Mouse (Mus musculus) C2C12 (cell line): ENCODE measurements at regions not wholly inside any gene's neighbourhood (a gene's known extent, or its start where the extent isn't known, plus 50 kb on each side); places are given as distances from the start of the nearest gene placed in this dataset.

Experiments
- H3K27me3 ChIP-seq: one replicate; pipeline ENCODE4 v1.6.1; 2011; ENCODE audit not compliant: control insufficient read depth, insufficient read depth, insufficient read length
- H3K36me3 ChIP-seq: one replicate; pipeline ENCODE4 v1.6.1; 2011; ENCODE audit not compliant: control insufficient read depth, insufficient read depth
- H3K4me3 ChIP-seq: one replicate; pipeline ENCODE4 v1.5.1; 2011; ENCODE audit warnings: mild to moderate bottlenecking, control low read depth; ENCODE audit not compliant: poor library complexity, insufficient read depth, severe bottlenecking
- H3K79me2 ChIP-seq: one replicate; pipeline ENCODE4 v1.6.1; 2011; ENCODE audit not compliant: control insufficient read depth, insufficient read depth
- H3K79me3 ChIP-seq: one replicate; pipeline ENCODE4 v1.6.1; 2011; ENCODE audit warnings: low read depth, control low read depth
- H3ac ChIP-seq: one replicate; pipeline ENCODE3; 2011; ENCODE audit warnings: low read depth; ENCODE audit not compliant: control insufficient read depth, insufficient read length
- CEBPB ChIP-seq: IDR thresholded peaks from one replicate; pipeline ENCODE4 v1.6.1; 2011; ENCODE audit warnings: low read depth, mild to moderate bottlenecking, control low read depth, moderate library complexity
- CTCF ChIP-seq: IDR thresholded peaks from one replicate; pipeline ENCODE4 v1.5.1; 2011; ENCODE audit not compliant: control insufficient read depth, insufficient read depth, insufficient read length
- FOSL1 ChIP-seq: IDR thresholded peaks from one replicate; pipeline ENCODE4 v1.8.0; 2011; ENCODE audit warnings: mild to moderate bottlenecking, low read length; ENCODE audit not compliant: poor library complexity, insufficient read depth, severe bottlenecking
- MAX ChIP-seq: IDR thresholded peaks from one replicate; pipeline ENCODE4 v1.6.1; 2011; ENCODE audit warnings: mild to moderate bottlenecking, control low read depth
- MYOD1 ChIP-seq: IDR thresholded peaks from one replicate; pipeline ENCODE4 v1.6.1; 2011; ENCODE audit warnings: low read depth; ENCODE audit not compliant: control insufficient read depth, insufficient read length
- MYOG ChIP-seq: IDR thresholded peaks from one replicate; pipeline ENCODE4 v1.6.1; 2011; ENCODE audit not compliant: control insufficient read depth, insufficient read length; ENCODE audit errors: extremely low read depth
- USF1 ChIP-seq: IDR thresholded peaks from one replicate; pipeline ENCODE4 v1.6.1; 2011; ENCODE audit warnings: low read depth, mild to moderate bottlenecking, control low read depth, moderate library complexity

DNA sequence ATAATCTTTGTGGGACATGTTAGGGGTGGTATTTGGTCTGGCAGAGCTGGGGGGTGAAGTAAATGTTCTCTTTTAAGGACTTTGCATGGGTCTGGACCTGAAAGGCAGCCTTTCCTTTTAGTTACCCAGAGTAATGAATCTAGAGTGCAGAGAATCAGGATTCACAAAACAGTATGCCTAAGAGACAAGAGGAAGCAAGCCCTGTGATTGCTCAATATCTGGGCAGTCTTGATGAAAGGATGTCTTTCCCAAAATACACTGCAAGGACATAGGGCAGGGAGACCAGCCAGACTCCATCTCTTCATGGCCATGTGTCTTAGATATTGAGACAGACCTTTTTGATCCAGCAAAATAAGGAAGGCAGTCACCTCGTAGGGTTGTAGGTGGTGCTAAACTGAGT lies 84.3 kb downstream of the Ttc32 start:
- no peak for TF ChIP-seq FOSL1
- TF ChIP-seq CEBPB = peak; percentile 98
- no peak for TF ChIP-seq MAX
- TF ChIP-seq MYOD1 = no peak
- no peak for TF ChIP-seq CTCF
- TF ChIP-seq USF1 = no peak
- TF ChIP-seq MYOG = no peak
- Histone ChIP-seq H3K4me3 (no peak overlapping the region), H3ac (no peak overlapping the region), H3K79me3 (no peaks in the 10 kb centered on the region), H3K79me2 (no peaks in the 10 kb centered on the region), H3K36me3 (no peaks in the 10 kb centered on the region), H3K27me3 (no peaks in the 10 kb centered on the region)

DNA sequence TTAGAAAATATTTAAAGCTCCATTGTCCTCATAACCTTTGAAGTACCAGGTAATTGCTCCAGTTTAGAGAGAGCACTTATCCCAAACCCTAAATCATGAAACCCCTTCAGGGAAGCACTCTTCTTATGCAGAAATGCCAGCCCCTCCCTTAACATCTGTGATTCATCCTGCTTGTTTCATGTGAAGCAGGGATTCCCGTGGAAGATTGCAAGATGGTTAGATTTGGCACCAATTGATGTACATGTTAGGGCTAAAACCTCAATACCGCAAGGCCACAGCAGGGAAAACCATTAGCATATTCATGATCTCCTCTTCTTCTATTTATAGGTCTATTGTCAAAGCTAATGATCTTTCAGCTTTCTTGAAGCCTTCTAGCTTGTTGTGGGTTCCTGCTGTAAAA lies 88.8 kb downstream of the Ttc32 start:
- Histone ChIP-seq H3K4me3 (no peak overlapping the region), H3K79me3 (no peaks in the 10 kb centered on the region), H3K36me3 (no peaks in the 10 kb centered on the region), H3K27me3 (no peaks in the 10 kb centered on the region), H3K79me2 (no peaks in the 10 kb centered on the region), H3ac (no peak overlapping the region)
- TF ChIP-seq USF1 (no peak), FOSL1 (no peak), CTCF (no peak), MYOG (no peak), CEBPB (no peak), MAX (no peak), MYOD1 (no peak)

DNA sequence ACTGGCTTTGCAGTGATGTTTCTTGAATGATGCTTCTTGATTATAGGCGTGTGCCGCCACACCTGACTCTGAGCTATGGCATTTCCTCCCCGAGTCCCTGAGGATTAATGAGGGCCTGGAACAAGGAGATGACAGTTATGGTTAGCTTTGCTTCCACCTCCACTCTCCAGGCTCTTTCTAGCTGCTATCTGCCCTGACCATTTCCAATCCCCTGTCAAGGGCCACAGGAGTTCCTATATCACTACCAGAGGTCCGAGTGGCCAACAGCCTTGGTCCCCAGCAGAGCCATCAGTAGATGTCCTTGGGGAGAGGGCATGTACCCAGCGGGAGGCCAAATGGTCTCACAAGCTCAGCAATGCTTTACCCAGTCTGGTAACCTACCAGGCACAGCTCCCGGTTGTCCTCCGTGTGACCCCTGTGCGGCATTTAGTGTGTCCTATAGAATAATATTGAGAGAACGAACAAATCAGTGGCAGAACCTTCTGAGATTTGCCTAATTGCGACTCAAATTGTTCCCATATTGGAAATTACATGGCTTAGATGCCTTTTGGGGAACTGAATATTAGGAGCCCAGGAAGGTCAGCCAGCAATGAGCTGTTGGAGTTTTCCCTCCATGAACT lies 98.2 kb downstream of the Ttc32 start:
- Histone ChIP-seq H3K27me3 (no peaks in the 10 kb centered on the region), H3ac (no peak overlapping the region), H3K36me3 (no peaks in the 10 kb centered on the region), H3K79me2 (no peaks in the 10 kb centered on the region), H3K79me3 (no peaks in the 10 kb centered on the region), H3K4me3 (no peak overlapping the region)
- TF ChIP-seq MYOD1 = no peak

- Histone ChIP-seq H3K27me3 (no peaks in the 10 kb centered on the region), H3K79me3 (no peaks in the 10 kb centered on the region), H3K36me3 (no peaks in the 10 kb centered on the region), H3ac (no peak overlapping the region), H3K79me2 (no peaks in the 10 kb centered on the region), H3K4me3 (no peak overlapping the region)
- TF ChIP-seq CEBPB (peak; percentile 16), CTCF (no peak)
These were observed 98.9 kb downstream of the Ttc32 start for GRCm38 (mm10) chr12:9128581-9129275.

GRCm38 (mm10) chr12:9132621-9133020 lies 102.8 kb downstream of the Ttc32 start:
- Histone ChIP-seq H3K36me3 (no peaks in the 10 kb centered on the region), H3K79me3 (no peaks in the 10 kb centered on the region), H3ac (no peak overlapping the region), H3K79me2 (no peaks in the 10 kb centered on the region), H3K4me3 (no peak overlapping the region), H3K27me3 (no peaks in the 10 kb centered on the region)
- no peak for TF ChIP-seq MYOD1
- no peak for TF ChIP-seq FOSL1
- TF ChIP-seq USF1 = no peak
- no peak for TF ChIP-seq MYOG
- no peak for TF ChIP-seq MAX
- TF ChIP-seq CTCF = no peak
- no peak for TF ChIP-seq CEBPB
